Mouse (Mus musculus): ENCODE results near the gene Tm2d3.
A peak's percentile ranks its signal among the peaks of the same experiment; 100 is the strongest.

The Tm2d3 gene

DNA sequence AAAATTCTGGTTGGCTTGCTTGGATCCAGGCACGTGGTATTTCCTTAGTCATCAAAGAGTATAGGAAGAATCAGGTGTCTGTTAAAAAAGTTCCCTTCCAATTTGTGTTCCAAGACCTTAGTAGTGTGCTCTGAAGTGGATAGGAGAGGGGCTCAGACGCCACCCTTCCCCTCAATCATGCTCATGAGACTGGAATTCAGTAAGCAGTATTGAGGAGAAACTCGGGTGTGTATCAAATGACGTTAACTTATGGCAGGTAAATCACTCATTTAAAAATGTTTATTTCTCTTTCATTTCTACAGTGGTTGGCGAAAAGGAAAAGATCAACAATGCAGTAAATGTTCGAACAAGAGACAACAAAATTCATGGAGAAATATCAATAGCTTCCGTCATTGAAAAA lies at the start of gene Tm2d3:
Tm2d3 (plus strand) TSS at position 301 of the 400 bp plus-strand sequence.
- no peak for DNase-seq (ENCODE audit: low spot score)

DNA sequence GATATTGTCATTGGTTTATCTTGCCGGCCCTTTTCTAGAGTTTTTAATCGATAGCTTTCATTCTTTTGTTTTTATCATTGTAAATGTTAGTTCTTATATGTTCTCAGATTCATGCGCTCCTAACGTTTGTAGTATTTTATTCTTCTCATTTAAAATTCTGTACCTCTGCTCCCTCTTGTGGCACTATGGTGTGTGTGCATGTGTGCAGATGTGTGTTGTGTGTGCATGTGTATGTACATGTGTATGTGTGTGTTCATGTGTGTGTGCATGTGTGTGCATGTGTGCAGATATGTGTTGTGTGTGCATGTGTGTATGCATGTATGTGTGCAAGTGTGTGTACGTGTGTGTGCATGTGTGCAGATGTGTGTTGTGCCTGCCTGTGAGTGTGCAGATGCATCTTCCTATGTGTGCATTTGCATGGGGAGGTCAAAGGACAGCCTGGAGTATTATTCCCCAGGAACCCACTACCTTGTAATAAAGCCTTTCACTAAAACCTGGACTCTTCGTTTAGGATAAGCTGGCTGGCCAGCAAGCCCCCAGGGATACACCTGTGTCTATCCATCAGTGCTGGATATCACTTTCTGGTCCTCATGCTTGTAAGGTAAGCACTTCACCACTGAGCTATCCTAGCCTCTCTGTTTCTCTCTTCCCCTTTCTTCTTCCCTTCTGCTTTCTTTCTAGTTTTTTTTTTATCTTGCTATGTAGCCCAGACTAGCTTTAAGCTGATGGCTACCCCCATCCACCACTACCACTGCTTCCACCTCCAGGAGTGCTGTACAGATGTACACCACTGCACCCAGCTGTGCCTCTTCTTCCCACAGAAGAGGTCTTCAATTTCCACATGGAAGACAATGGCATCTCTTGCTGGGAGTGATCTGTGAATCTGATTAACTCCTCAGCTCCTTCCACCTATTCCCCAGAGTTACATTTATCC lies 48.3 kb upstream of the Tm2d3 start:
- DNase-seq (ENCODE audit: low spot score) = peak; percentile 39

DNA sequence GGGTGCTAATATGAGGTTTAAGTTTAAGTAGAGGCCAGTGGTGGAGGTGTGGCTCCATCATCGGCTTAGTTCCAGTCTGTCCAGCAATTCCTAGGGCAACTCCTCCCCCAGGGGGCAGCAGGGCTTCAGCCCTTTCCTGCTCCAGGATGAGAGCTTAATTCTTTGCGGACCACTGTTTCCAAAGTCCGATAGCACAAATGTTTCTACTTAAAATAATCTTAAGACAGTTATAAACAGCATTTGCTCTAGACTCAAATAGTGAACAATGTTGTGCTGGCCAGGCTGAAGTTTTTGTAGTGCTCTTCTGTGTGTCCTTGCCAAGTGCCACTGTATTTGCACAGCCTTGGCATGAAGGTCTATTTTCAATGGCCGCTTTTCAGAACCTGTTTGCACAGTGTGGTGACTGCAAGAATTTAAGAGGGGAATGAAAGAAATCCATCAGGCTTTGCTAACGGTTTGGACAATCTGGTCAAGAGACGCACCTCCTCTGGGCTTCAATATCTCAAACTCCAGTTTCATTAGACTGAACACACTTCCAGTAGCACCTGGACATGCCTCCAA lies 47.0 kb upstream of the Tm2d3 start:
- DNase-seq (ENCODE audit: low spot score) = no peak

DNA sequence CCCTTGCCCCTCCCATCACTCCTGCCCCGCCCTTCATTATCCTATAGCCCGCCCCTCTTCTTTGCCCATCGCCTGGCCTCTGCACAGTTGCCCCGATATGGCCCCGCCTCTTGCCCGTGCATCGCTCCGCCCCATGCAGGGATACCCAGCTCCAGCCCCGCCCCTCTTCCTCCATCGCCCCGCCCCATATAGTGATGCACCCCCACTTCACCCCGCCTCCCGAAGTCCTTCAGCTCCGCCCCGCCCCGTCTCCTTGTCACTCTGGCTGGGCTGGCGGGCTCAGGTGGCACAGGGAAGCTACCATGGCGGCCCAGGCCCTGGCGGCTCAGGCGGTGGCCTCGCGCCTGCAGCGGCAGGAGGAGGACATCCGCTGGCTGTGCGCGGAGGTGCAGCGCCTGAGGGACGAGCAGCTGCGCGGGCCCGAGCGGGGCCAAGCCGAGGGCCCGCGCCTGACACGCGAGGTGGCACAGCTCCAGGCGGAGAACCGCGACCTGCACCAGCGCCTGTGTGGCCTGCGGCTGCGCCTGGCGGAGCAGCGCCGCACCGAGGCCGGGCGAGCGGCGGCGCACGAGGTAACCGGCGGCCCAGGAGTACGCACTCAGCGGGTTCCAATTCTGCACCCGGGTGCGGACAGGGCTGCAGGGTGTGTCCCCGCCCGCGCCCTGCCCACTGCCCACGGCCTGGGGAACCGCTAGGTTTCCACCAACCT lies 46.2 kb upstream of the Tm2d3 start, which contains the start of gene Tarsl2:
Tarsl2 (plus strand) TSS at position 256 of the 709 bp plus-strand sequence.
- peak; percentile 98 for DNase-seq (ENCODE audit: low spot score)

DNA sequence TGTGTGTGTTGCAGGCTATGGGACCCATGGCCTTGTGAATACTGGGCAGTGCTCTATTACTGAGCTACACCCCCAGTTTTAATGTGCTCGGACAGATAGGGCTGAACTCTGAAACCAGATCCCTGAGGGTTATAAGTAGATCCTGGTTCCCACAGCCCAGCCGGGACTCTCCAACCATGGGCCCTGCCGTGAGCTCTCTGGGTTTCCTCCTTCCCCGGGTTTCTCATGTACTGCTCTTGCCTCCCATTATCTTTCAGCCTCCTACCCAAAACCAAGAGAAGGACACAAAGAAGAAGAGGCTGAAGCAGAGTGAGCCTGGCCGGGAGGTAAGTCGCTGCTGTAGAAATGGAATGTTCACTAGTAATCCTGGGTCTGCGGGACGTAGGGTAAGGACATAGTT lies 45.0 kb upstream of the Tm2d3 start:
- DNase-seq (ENCODE audit: low spot score) = no peak

DNA sequence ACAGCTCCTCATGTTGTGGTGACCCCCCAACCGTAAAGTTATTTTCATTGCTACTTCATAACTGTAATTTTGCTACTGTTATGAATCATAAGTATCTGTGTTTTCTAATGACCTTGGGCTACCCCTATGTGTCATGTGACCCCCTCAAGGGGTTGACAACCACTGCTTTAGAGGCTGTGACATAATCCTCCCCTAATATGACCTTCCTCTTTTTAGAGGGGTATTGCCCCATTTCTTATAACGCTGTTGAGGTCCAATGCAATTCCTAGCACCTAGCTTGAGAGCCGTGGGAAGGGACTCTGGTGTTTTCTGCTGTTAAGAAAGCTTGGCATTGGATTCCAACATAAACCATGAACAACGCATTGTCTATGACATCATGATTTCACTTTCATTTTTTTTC lies 40.3 kb upstream of the Tm2d3 start:
- no peak for DNase-seq (ENCODE audit: low spot score)

DNA sequence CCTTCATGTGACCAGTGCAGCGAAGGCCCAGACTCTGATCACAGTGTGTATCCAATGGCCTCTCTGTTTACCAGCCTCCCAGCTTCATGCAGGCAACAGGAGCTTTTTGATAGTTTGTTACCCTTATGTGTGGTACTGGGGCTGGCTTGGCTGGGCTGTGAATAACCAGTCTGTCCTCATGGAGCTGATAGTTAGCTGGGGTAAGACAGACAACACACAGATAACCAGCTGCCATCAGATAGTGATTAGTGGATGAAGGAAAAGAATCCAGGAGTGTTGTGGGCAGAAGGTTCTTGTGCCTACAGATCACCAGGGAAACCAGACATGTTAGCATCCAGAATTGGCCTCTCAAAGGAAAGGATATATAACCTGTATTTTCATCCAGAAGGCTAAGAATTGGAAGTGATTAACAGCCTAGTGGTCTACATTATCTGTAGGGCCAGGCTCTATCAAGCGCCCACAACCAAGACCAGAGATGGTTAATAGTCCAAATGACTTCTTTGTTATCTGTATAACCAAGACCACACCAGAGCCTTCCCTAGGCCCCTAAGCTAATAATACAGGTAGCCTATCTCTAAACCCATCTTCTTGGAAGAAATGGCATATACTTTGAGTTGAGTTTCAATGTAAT lies 33.4 kb upstream of the Tm2d3 start:
- DNase-seq (ENCODE audit: low spot score) = no peak

DNA sequence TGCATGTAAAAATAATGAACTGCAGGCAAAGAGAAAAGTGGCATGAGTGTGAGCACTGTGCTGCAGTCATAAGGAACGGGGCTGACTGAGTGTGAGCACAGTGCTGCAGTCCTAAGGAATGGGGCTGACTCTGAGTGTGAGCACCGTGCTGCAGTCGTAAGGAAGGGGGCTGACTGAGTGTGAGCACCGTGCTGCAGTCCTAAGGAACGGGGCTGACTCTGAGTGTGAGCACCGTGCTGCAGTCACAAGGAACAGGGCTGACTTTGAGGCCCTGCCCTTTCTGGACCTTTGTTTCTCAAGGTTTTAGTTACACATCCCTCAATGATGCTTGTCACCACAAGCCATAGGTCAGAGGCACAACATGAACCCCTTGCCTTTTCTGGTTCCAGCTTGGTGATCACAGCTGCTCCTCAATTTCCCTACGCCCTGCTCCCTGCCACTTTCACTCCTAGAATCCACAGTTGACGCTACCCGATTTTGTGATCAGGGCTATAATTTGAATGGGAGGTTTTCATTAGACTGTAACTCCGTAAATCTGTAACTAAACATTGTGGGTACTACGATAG lies 27.7 kb upstream of the Tm2d3 start:
- DNase-seq (ENCODE audit: low spot score) = no peak

DNA sequence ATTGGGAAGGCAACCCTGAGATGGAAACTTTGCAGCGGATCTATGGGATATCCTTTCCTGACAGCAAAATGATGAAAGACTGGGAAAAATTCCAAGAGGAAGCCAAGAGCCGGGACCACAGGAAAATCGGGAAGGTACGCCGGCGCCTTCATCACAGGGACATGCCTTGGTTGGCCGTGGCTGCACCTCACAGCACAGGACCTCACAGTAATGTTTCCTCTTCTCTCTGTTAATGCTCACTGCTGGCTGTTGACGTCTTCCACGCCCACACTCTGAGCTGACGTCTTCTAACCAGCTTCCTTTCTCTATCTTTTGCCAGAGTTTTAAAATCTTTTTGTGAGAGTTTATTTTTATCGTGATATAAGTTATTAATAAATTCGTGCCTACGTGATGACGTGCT lies 27.1 kb upstream of the Tm2d3 start:
- no peak for DNase-seq (ENCODE audit: low spot score)

DNA sequence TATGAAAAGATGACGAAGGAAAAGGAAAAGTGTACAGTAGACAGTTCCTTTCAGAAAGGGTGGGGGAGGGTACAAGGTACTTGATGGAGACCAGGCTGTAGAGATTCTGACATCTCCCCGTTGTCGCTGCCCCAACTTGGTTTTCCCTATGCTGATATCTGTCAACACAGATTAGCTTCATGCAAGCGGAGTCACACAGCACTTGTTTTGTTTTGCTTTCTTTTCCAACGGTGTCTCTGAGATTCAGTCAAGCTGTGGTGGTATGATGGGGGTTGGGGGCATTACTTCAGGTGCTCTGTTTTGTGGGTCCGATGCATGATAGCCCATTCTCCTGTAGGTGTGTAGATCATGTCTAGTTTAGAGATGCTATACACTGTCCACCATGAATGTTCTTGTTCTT lies 23.5 kb upstream of the Tm2d3 start:
- DNase-seq (ENCODE audit: low spot score) = no peak

DNA sequence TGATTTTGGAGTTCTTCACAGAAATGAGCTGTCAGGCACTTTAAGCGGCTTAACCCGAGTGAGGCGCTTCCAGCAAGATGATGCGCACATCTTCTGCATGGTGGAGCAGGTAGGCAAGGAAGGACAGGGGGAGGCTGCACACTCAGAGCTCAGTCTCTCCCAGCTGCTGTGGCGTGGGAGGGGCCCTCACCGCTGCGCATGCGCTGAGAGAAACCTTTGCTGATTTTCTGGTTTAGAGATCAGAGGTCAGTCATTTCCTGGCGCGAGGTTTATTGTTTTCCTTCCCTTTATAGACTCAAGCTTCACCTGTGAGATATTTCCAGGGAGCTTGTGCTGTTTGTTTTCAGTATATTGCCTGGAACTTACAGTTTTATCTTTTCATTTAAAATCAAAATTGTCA lies 12.9 kb upstream of the Tm2d3 start:
- DNase-seq (ENCODE audit: low spot score) = no peak

DNA sequence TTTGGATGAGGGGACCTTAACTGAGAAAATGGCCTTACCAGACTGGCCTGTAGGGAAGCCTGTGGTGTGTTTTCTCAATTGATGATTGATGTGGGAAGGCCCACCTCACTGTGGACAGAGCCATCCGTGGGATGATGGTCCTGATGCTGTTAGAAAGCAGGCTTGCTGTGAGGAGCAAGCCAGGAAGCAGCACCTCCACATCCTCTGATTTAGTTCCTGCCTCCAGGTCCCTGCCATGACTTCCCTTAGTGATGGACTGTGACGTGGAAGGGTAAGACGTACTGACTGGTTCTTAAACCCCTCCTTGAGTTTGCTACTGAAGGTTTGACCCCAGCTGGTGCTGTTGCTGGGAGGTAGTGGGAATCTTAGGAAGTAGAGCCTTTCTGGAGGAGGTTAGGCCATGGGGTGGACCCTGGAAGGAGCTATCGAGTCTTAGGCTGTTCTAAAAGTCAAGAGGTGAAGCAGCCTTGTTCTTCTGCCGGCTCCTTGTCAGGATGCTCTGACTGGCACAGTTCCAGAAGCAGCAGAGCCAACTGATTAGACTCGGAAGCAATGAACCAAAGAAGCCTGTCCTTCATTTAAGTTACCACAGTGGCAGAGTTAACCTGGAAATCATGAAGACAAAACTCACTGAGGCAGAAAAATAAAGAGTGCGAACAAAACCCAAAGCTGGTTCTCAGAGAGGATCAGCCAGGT lies 11.9 kb upstream of the Tm2d3 start:
- DNase-seq (ENCODE audit: low spot score) = no peak

DNA sequence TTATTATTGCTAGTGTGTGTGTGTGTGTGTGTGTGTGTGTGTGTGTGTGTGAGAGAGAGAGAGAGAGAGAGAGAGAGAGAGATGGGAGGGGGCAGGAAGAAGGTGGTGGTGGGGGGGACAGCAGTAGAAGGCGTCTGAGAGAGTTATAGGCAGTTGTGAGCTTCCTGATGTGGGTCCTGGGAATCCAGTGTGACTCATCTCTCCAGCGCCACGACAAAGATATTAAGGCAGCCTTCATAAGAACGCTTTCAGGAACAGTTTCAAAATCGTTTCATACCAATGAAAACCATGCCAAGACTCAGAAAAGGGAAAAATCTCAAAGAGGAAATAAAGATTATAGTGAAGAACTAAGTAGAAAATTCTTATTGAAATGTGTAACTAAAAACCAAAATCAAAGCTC lies 9.8 kb upstream of the Tm2d3 start:
- no peak for DNase-seq (ENCODE audit: low spot score)

DNA sequence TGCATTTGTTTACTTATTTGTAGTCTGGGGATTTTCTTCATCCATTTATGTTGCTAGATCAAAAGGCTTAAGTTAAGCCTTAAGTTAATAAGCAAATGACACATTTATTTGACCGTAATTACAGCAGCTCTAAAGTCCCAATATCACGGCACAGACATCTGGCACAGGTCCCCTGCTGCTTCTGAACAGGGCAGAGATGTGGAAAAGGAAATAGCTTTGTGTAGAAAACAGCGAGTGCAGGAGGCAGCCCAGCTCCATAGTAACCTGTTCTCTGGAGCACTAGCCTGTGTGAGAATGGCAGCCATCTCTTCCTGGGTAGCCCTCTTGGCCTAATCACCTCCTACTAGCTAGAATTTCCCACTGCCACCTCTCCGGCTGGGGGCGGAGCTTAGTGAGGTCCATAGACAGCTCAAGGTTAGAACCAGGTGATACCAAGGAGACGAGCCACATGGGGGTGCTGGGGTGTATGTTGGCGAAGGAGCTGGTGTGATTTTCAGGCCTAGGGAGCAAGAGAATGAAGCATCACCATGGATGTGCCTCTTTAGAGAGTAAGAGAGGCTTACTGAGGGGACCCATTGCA lies 6.6 kb upstream of the Tm2d3 start:
- no peak for DNase-seq (ENCODE audit: low spot score)

DNA sequence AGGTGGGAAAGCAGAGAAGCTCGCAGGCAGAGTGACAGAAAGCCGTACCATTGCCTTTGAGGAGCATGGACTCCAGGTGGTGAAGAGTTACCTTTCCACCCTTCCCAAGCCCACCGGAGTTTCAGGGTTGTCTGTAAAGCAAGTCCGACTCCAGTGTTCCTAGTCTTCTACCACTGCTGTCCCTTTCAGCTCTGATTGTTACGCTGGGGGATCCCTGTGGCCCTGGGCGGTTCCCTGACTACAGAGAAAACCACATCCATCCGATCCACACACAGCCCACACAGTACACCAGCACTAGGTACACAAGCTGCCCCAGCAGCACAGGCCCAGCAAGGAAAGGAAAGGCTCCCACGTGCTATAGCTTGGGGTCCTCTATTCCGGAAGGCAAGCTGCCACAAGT lies 4.3 kb upstream of the Tm2d3 start:
- no peak for DNase-seq (ENCODE audit: low spot score)

DNA sequence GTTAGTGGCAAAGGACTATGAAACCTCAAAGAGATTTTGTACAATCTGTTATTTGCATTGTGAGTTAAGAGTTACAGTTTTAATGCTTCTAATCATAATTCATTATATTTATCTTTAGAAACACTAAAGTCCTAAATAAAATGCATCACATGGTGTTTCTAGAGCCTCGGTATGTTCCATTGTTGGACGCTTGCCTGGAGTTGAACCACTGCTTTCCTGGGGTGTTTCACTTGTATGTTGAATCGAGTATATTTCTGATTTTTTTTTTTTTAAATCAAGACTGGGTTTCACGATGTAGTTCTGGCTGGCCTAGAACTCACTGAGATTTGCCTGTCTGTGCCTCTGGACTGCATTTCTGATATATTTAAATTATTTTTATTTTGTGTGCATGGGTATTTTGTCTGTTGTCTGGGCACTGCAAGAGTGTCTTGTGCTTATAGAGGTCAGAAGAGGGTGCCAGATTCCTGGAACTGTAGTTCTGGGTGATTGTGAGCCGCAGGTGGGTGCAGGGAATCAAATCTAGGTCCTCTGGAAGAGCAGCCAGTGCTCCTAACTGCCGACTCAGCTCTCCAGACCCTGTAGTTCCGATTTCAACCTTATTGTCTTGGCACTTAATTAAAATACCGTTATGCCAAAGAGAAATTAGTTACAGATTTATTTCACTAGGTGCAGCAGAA lies 1.1 kb downstream of the Tm2d3 start:
- DNase-seq (ENCODE audit: low spot score) = no peak

DNA sequence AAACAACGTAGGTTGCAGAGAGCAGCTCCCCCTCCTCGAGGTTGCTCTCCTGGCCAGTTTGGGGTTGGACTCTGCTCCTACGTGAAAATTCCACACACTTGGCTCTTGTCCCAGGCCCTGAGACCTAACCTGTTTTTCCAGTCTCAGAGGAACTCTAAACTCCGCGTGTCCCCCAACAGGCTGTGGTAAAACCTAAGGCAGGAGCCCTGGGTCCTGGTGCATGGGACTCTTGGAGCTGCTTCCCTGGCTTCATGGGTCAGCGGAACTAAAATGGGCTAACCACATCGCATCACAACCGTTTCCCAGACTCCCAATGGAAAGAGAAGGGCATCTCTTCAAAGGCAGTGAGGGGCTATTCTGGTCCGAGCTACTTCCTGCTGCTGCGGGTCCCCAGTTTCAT lies 1.9 kb downstream of the Tm2d3 start:
- DNase-seq (ENCODE audit: low spot score) = no peak

DNA sequence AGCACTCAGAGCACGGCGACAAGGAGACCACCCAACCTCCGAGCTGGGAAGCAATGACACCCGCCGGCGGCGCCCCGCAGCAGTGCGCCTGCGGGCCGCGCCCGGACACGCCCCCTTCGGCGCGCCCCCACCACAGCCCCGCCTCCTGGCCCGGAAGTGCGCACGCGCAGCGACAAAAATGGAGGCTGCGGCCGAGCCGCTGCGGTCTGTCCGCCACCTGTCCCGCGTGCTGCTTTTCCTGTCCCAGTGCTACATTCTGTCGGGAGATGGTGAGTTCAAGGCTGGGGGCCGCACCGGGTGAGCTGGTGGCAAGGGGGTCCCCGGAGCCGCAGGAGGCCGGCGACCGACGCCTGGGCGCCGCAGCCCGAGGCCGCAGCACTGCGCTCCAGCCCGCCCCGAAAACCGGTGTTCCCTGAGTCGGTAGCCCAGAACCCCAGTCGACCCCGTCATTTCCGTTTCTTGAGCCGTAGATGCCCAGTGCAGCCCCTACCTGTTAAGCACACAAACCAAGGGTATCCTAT lies 2.4 kb downstream of the Tm2d3 start:
- DNase-seq (ENCODE audit: low spot score) = peak; percentile 89

DNA sequence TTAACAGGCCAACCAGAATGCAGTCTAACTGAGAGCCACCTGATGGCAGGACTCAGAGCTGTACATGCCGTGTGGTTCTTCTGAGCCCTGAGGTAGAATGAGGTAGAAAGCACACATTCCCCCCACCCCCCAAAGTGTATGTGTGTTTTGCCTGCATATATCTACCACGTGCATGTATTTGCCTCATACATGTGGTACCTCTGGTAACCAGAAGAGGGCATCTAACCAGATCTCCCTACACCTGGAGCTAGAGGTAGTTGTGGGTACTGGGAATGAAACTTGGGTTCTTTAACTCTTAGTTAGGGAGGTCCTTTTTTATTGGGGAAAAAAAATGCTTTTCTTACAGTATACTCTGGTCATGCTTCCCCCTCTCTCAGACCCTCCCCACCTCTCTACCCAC lies 5.5 kb downstream of the Tm2d3 start:
- no peak for DNase-seq (ENCODE audit: low spot score)

DNA sequence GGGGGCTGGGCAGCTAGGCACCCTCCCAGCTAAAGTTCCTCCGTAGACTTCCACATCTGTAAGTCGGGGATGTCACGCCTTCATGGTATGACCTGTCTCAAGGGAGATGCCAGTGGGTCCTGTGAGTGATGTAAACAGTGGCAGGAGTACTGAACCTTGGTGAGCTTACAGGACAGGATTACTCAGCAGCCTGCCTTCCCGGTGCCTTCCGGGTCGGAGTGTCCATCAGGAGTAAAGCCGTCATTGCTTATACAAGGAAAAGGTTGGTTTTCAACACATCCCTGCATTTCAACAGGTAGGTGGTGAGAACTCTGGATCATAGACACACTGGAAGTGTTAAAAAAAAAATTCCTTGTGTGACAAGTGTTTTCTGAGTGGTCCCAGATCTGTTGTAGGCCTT lies 11.1 kb downstream of the Tm2d3 start:
- no peak for DNase-seq (ENCODE audit: low spot score)
